Mouse (Mus musculus): ENCODE results near the gene Irak3. TPM values are rescaled to one million over a fixed set of nuclear protein-coding genes. Genes with fewer than 3 reads are reported as not detected.

Gene Irak3
- polyA plus RNA-seq (2012; ENCODE audit: insufficient read depth, insufficient read length, missing spikeins), result 4.6 and 6.0 TPM in 2 replicates

DNA sequence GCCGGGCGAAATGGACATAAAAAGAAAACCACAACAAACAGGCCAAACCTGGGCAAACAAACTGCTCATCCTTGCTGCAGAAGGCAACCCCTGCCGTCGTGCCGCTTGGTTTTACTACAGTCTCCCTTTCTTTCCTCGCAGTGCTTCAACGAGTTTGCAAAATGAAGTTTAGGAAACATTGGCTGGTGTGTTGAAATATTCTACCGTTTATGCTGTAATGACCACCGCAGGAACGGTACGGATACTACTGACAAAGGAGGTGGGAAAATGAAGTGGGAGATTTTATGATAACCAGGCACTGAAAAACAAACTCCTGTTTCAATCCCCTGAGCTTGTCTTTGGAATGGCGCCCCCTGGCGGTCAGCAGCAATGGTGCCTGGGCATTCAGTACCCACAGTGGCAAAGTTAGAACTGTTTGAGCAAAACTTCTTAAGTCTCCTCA is at the start of gene Irak3:
Gene Irak3 (minus strand): TSS at position 170 of the 442 bp plus-strand sequence.
- Histone ChIP-seq H3K27ac (replicated peaks; ENCODE audit: low read depth, low read length) (peak within 1 kb of the TSS; percentile 75), H3K4me3 (ENCODE audit: insufficient read depth, low read depth, low read length) (peak within 1 kb of the TSS; percentile 91), H3K4me1 (ENCODE audit: control insufficient read depth, insufficient read depth, insufficient read length, low read length) (no peaks in the 10 kb centered on the region)

DNA sequence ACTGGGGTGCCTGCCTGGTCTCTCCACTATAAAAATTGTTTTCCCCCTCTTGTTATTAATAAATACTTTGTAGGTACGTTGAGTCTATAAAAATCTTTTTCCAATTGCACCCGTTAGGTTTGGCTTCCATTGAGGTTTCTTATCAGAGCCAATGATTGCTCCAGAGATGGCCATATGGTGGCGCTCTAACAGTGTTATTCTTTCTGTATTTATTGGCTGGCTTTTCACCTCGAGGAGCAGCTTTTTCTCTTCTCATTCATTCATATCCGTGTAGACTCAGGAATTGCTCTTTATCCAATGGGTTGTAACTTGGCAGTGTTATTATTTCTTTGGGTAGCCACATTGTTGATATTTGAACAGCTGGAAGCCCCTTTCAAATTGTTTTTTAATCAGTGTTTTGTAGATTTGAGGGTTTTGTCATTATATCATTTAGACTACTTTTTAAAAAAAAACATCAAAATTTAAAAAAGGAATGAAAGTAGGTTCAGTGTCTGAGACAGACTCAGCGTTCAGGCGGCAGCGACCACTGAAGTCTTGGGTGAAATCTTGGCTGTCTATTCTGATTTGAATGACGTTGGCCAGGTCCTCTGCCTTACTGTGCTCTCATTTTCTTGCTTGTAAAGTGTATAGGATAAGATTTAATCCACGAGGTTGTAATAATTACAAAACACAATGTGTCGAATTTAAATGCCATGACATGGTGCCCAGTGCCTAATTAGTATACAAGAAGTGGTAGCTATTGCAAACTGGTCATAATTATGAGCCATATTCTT is 49.2 kb upstream of the Irak3 start:
- no peaks in the 10 kb centered on the region for H3K4me1 ChIP-seq (ENCODE audit: control insufficient read depth, insufficient read depth, insufficient read length, low read length)
- H3K4me3 ChIP-seq (ENCODE audit: insufficient read depth, low read depth, low read length), result no peak overlapping the region
- no peak overlapping the region for H3K27ac ChIP-seq (replicated peaks; ENCODE audit: low read depth, low read length)

DNA sequence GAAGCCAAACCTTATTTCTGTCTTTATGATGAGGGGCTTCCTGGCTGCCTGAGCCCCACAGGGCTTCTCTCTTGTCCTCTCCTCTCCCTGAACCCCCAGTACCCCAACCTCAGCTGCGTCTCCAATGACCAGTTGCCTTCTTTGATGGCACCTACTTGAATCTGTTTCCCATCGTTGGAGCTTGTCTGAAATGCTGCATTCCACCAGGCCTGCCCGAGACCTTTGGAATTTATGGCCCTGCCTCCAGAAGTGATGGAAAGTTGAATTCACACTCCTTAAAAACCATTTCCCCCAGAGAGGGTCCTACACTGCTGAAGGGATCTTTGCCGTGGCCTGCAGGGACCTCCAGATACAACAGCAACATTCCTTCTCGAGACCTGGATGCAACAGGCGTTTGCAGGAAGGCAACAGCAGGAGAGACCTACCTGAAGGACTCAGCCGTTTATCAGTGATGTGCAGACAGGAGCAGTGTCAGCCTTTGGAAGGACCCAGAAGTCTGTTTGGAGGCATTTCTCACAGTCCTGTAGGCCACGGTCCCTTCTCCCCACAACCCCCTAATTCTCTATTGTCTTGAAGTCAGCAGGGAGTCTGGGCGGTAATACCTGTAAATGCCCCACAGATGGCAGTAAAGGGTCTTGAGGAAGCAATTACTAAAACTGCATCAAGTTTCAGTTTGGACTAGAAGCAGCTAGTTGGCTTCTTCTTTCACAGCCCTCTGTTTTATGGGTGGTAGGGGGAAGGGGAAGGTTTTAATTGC is 45.2 kb upstream of the Irak3 start:
- H3K4me3 ChIP-seq (ENCODE audit: insufficient read depth, low read depth, low read length), result no peak overlapping the region
- H3K4me1 ChIP-seq (ENCODE audit: control insufficient read depth, insufficient read depth, insufficient read length, low read length), result no peaks in the 10 kb centered on the region
- H3K27ac ChIP-seq (replicated peaks; ENCODE audit: low read depth, low read length), result no peak overlapping the region

DNA sequence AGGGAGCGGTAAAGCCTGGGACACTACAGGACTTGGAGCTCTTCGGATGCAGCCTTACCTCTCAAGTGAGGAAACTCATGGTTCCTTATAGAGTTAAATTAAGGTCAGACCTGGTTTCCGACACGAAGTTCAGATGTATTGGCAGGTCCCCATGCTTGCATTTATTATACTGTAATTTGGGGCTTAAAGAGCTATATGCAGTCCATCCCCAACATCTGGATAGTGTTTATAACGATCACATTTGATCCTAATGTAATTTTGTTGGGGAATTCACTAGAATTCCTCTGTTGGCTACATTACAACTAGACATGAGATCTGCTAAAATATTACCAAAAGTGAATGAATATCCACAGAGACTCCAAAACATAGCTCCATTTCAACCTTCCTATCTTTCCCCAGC is 43.8 kb upstream of the Irak3 start:
- no peak overlapping the region for H3K27ac ChIP-seq (replicated peaks; ENCODE audit: low read depth, low read length)

DNA sequence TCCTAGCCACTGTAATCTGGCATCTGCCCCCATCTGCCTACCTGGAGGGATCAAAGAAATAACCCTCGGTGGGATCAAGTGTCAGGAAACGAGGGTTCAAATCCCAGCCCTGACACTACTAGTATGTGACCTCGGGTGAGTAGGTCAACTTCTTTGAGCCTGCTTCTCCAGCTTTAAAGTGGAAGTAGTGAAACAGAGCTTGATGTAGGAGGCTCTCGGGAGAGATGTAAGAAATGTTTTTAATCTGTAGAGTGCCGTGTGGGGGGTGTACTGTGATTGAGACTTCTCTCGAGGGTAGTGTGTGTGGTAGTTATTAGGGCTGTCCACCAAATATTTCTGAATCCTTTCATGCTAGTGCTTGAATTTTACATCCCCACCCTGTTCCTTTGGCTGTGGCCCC is 40.5 kb upstream of the Irak3 start:
- Histone ChIP-seq H3K4me1 (ENCODE audit: control insufficient read depth, insufficient read depth, insufficient read length, low read length) (no peaks in the 10 kb centered on the region), H3K27ac (replicated peaks; ENCODE audit: low read depth, low read length) (no peak overlapping the region), H3K4me3 (ENCODE audit: insufficient read depth, low read depth, low read length) (no peak overlapping the region)

More for the DNA sequence above, 43.8 kb upstream of the Irak3 start:
- no peaks in the 10 kb centered on the region for H3K4me1 ChIP-seq (ENCODE audit: control insufficient read depth, insufficient read depth, insufficient read length, low read length)
- no peak overlapping the region for H3K4me3 ChIP-seq (ENCODE audit: insufficient read depth, low read depth, low read length)

DNA sequence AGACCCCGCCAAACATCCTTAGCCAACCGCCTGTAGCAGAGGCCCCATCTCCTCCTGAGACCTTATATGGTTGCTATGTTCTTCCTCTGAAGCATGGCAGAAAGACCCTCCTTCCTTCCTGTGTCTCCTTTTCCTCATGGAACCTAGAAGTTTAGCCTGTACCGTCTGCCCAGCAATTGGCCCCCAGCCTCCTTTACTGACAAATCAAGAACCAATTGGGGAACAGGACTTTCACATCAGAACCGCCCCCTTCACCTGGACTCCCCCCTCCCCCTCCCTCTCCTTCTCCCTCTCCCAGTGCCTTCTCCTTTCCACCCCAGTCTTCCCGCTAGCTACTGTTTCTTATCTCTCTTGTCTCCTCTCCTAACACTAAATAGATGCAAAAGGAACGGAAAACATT is 37.5 kb upstream of the Irak3 start:
- Histone ChIP-seq H3K4me3 (ENCODE audit: insufficient read depth, low read depth, low read length) (no peak overlapping the region), H3K4me1 (ENCODE audit: control insufficient read depth, insufficient read depth, insufficient read length, low read length) (no peaks in the 10 kb centered on the region), H3K27ac (replicated peaks; ENCODE audit: low read depth, low read length) (no peak overlapping the region)

DNA sequence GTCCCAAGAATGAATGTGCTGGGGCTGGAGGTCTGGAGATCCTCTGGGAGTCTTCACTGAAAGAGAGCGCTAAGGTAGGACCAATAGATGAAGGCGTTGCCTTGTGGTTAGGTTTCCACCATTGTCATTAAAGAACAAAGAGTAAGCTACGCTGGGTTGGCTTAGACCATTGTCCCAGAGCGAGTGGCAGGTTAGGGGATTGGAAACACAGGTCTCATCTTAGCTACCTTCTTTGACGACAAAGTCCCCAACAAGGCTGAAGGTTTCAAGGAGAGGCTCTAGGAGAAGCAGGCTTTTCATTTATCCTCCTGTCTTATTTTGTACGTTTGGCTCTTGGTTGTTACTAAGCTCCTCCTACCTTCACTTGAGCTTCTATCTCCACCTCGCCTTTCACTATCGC is 36.3 kb upstream of the Irak3 start:
- H3K4me3 ChIP-seq (ENCODE audit: insufficient read depth, low read depth, low read length), result no peak overlapping the region
- H3K27ac ChIP-seq (replicated peaks; ENCODE audit: low read depth, low read length), result no peak overlapping the region
- H3K4me1 ChIP-seq (ENCODE audit: control insufficient read depth, insufficient read depth, insufficient read length, low read length), result no peaks in the 10 kb centered on the region

DNA sequence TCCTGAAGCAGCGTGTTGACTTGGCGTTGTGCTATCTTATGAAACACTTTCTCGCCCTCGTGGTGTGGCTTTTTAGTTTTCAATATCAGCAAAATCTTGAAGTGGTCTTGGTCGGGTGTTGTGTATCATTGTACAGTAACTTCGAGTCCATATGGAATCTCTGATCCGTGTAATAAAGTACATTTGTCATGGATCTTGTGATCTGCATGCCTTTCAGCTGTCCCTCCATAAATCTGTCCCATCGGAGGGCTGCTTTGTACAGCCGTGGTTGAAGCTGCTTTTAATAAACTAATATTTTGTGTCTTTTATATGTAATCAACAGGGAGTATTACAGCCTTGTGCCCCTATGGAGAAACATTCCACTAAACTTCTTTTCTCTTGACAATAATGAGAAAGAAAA is 34.9 kb upstream of the Irak3 start:
- Histone ChIP-seq H3K4me1 (ENCODE audit: control insufficient read depth, insufficient read depth, insufficient read length, low read length) (no peaks in the 10 kb centered on the region), H3K27ac (replicated peaks; ENCODE audit: low read depth, low read length) (no peak overlapping the region), H3K4me3 (ENCODE audit: insufficient read depth, low read depth, low read length) (no peak overlapping the region)

DNA sequence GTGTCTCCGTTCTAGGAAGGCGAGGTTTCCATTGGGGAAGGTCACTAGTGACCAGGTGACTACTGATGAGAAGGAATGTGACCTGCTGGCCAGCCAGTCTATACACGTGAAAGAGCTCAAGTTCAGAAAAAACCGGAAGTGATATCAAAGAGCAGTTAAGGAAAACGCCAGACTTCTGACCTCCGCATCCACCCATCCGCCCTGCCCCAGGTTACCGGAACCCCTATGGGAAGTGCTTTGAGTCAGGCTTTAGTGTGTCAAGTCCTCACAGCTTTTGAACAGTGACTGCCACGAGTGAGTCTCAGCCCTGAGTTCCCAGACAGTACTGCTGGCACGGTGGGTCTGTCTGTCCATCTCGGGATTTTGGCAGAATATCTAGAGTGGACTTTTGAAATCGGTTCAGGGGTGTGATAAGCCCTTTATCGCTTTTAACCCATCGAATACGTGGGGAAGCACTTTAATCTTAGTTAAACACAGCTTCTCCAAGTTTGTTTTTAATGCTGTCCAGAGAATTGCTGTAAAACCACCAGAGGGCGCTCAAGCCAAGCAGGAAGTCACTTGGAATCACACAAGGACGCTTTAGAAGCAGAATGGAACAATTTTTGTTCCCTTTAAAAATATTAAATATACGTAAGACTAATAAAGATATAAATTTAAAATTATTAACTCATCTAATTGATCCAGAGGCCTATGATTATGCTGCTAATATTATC is 31.9 kb upstream of the Irak3 start:
- H3K27ac ChIP-seq (replicated peaks; ENCODE audit: low read depth, low read length), result peak overlapping the region; percentile 15; the same call in 1 of the 2 replicates
- H3K4me3 ChIP-seq (ENCODE audit: insufficient read depth, low read depth, low read length), result peak overlapping the region; percentile 49
- no peaks in the 10 kb centered on the region for H3K4me1 ChIP-seq (ENCODE audit: control insufficient read depth, insufficient read depth, insufficient read length, low read length)

DNA sequence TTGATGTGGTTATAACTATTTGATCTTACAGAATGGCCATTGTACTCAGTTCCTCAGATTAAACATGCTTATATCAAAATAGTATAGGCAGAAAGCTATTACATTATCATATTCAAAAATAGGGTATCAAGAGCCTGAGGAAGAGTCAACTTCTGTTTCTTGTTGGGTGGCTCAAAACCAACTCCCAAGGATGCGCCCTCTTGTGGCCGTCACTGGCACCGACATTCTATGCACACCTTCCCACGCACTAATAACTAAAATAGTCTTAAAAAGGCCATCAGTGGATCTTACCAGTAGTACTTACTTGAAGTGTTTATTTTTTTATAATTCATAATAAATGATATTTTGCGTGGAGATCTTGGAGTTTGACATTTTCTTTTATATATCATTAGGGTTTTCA is 29.8 kb upstream of the Irak3 start:
- Histone ChIP-seq H3K27ac (replicated peaks; ENCODE audit: low read depth, low read length) (no peak overlapping the region), H3K4me3 (ENCODE audit: insufficient read depth, low read depth, low read length) (no peak overlapping the region), H3K4me1 (ENCODE audit: control insufficient read depth, insufficient read depth, insufficient read length, low read length) (peaks cover 2% of the 10 kb centered on the region; the same call in 1 of the 2 replicates)

DNA sequence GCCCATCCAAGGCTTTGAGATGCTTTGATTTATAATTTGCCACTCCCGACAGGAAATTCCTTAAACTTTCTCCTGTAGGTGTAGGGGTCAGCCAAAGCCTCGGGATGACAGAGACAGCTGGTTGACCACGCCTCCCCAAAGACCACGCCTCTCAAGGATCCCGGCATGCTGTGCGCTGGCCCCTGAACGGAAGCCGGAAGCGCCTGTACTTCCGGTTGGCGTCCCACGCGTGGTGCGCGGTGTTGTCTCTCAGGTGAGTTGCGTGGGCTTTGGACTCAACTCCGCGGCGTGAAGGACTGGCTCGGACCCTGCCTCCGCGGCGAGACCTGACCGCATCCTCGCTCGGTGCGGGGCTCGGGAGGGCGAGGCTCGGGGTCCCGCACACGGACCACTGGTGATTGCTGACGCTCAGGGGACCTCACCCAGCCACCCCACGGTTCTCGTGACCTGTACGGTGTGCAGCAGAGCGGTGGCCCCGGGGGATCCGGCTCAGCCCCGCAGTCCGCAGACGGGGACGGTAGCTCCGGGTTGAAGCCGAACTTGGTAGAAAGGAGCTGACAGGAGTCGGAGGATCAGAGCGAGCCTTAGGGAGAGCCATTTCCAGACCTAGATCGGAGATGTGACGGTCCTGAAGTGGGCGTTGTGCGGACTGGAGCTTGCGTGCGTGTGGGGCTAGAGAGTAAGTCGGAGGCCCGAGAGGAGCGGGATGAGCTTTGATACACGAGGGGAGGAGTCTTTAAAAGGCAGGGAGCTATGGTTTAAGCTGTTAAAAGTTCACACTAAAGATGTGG is 25.1 kb upstream of the Irak3 start, which contains the start of gene Llph:
Gene Llph (plus strand): TSS at position 200 of the 791 bp plus-strand sequence.
- H3K4me1 ChIP-seq (ENCODE audit: control insufficient read depth, insufficient read depth, insufficient read length, low read length), result peaks cover 2% of the 10 kb centered on the region; the same call in 1 of the 2 replicates
- H3K4me3 ChIP-seq (ENCODE audit: insufficient read depth, low read depth, low read length), result peak within 1 kb of the TSS; percentile 93
- peak within 1 kb of the TSS; percentile 60 for H3K27ac ChIP-seq (replicated peaks; ENCODE audit: low read depth, low read length)

DNA sequence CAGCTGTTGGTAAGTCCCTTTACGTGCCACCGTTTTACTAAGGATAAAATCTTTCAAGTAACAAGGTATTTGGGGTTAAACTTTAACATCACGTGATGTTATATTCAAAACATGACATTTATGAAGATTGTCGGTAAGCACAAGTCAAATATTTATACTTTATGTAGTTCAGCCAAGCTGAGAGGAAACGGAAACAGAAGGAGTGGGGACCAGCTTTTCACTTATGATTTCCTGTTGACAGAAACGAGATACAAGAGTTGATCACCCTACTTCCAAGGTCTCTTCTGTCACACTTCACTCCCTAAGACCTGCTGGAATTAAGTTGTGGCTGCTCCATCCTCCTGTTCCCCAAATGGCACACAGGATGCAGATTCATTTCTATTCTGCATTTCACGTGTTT is 18.8 kb upstream of the Irak3 start:
- no peak overlapping the region for H3K4me3 ChIP-seq (ENCODE audit: insufficient read depth, low read depth, low read length)
- H3K27ac ChIP-seq (replicated peaks; ENCODE audit: low read depth, low read length), result 0 out of 2 replicates have a peak overlapping the region, but pooled peaks have one; percentile 2
- no peaks in the 10 kb centered on the region for H3K4me1 ChIP-seq (ENCODE audit: control insufficient read depth, insufficient read depth, insufficient read length, low read length)

DNA sequence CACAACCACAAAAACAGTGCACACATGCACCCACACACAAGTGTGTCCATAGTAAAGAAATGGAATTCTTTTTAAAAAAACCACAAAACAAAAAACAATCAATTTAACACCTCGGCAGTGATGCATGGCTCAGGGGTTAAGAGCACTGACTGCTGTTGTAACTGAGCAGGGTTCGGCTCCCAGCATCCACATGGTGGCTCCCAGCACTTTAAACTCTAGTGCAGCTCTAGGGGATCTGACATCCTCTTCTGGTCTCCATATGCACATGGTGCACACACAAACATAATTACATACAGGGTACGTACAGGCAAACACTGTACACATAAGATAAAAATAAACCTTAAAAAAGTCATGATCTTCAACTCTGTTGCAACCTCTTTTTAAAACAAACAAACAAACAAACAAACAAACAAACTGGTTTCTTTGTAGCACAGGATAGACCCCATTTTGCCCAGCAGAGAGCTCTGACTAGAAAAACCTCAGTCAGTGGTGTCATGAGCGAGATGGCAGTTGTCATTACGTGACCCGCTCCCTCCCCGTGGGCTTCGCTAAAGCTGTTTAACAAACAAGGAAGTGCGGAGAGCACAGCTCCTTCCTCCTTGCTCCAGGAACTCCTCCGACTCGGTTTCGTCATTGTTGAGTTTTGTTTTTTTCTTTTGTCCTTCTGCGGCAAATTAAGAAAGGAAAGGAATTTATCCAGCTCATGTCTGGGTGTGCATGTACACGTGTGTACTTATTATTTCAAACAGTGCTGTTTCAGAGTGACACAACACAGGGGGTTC is 17.8 kb upstream of the Irak3 start:
- Histone ChIP-seq H3K27ac (replicated peaks; ENCODE audit: low read depth, low read length) (peak overlapping the region; percentile 55; the same call in 1 of the 2 replicates), H3K4me1 (ENCODE audit: control insufficient read depth, insufficient read depth, insufficient read length, low read length) (no peaks in the 10 kb centered on the region), H3K4me3 (ENCODE audit: insufficient read depth, low read depth, low read length) (0 out of 2 replicates have a peak overlapping the region, but pooled peaks have one; percentile 5)

DNA sequence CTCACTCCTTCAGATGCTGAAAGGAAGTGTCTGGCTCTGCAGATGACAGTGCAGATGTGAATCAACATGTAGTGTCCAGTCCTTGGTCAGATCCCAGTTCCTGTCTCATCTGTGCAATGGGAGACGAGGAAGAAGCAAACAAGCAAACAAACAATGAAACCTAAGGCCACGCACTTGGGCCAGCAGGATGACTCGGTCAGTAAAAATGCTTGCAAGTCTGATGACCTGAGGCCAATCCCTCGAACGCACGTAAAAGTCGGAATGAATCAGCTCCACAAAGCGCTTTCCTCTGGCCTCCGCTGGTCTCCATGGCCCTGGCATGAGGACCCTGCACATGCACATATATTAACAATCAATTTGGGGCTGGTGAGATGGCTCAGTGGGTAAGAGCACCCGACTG is 17.1 kb upstream of the Irak3 start:
- Histone ChIP-seq H3K4me3 (ENCODE audit: insufficient read depth, low read depth, low read length) (no peak overlapping the region), H3K4me1 (ENCODE audit: control insufficient read depth, insufficient read depth, insufficient read length, low read length) (no peaks in the 10 kb centered on the region), H3K27ac (replicated peaks; ENCODE audit: low read depth, low read length) (no peak overlapping the region)
